Mouse (Mus musculus) embryo, embryonic 9.5 days (tissue): Measurements from ENCODE around the gene D6Ertd527e.

Source experiments
- DNase-seq: peaks from one replicate; pipeline ENCODE4 v3.0.0-alpha.2; 2017; ENCODE audit errors: extremely low spot score

D6Ertd527e gene

GRCm38 (mm10) chr6:87151427-87151826, 46.9 kb downstream of the D6Ertd527e start:
- DNase-seq = no peak

GRCm38 (mm10) chr6:87152461-87153230, 48.1 kb downstream of the D6Ertd527e start:
- no peak for DNase-seq

DNA sequence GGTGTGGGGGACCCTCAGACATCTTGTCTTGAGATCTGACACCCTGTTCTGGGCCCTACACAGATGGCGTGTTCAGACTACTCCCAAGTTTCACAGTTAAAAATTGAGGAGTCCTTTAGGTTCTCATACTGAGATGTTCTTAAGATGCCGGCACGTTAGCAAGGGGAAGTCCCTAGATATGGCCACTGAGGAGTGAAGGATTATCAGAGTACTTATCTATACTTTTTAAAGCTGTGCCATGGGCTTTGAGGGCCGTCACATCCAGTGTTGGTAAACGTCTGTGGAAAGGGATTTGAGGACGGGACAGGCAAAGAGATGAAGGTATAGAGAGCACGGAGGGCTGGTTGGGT, 48.7 kb downstream of the D6Ertd527e start:
- DNase-seq = no peak

DNA sequence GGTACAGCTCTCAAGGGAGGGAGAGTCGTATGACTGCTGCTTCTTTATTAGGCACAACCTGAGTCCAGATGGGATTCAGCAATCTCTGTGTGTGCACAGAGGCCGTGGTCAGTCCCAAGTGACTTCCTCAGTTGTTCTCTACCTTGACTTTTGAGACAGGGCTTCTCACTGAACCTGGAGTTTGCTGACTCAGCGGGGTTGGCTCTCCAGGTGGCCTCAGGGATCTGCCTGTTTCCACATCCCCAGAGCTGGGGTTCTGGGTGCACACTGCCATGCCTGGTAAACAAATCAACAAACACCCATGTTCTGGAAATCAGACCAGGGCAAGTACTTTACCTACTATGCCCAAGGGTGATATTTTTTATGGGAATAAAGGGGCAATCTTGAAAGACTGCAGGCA, 49.3 kb downstream of the D6Ertd527e start:
- DNase-seq = no peak

DNA sequence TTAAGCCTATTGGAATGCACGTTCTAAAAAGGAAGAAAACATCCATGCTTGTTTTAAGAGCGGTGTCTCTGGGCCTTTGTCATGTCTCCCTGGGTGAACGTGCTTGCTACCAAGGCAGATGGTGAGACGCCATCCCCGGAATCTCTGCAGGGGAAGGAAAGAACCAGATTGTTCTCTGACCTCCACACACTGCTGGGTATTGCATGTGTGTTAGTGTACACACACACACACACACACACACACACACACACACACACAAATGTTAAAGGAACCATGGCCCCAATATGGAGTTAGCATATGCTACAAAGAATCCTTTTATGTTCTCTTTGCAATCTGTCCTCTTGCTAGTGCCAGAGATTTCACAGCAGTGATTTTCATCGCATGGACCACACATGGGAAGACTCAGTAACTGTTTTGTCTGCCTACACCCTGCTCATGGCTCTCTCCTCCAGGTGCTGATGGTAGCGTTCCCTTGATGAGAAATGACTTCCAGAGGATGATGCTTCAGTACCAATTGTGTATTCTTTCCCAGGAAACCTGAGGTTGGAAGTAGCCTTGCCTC, 53.6 kb downstream of the D6Ertd527e start:
- DNase-seq = no peak

DNA sequence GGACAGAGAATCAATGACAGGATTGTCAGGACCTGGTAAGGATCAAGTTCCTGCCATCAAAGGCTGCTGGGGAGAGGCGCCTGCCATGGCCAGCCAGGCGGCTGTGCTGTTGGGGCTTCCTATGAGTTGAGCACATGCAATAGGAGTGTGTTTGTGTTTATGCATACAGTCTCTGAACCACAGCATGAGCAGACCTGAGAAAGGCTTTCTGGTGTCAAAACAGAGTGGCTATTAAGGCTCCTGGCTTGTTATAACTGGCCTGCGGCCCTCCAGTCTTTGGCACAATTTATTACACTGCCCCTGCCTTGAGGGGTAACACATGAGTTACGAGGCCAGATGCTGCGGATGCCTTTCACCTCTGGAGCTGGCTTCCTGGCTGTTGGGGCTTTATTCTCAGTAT, 55.6 kb downstream of the D6Ertd527e start:
- DNase-seq = peak; percentile 8

DNA sequence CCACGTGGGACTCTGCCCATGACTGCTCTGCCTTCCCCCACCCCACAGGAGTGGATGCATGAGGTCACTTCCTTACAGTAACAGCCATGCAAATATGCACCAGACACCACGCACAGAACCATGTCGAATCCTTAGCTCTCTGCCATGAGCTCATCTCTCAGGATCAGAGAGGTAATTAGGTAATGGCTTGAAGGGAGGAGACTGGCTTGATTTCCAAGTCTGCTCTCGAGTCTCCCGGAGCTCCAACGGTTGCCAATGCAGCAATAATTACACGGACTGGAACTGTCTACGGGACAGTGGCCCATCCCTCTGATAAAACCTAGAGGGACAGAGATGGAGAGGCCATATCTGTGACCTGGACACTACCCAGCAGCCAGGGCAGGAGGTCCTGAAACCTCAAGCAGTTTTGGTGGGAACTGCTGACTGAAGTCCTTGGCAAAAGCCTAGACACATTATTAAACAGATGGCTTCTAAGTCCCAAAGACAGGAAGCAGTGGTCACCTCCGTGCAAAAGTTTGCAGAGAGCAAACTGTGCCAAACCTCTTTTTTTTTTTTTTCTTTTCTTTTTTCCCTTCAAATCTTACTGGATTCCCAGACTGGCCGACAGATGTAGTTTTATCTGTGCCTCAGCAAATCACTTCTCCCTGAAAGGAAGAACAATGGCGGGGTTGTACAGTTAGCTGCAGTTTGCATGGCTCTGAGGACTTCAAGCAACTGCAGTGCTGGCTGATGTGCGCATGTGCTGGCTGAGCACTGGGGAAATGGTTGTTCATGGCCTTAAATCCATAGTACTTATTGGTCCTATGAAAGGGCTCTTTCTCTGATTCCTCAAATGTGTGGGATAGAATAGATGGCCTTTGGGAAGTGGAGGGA, 57.1 kb downstream of the D6Ertd527e start:
- no peak for DNase-seq
